Mouse (Mus musculus): ENCODE measurements at regions not wholly inside any gene's neighbourhood (a gene's known extent, or its start where the extent isn't known, plus 50 kb on each side); places are given as distances from the start of the nearest gene placed in this dataset.

- no peak for DNase-seq
Measured at GRCm38 (mm10) chr7:68428946-68429345, 155.3 kb downstream of the Fam169b start.

GRCm38 (mm10) chr7:68415890-68416289 is 142.3 kb downstream of the Fam169b start:
- DNase-seq, result peak; percentile 85

DNA sequence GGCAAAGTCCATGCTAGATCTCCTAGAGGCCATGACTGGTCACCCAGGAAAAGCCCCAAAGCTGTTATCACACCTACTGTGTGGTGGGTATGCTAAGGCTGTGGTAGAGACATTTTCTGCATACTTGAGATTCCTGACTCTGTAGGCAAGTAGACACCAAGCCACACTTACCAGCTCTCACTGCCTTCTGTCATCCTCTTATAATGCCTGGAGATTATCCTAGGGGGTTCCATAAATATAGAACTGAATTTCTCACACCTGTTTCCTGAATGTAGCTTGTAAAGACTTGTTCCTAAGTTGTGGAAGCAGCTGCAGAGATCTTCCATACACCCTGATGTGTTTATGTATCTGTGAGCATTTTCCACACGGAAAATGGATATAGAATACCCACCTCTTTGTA is 139.1 kb downstream of the Fam169b start:
- no peak for DNase-seq

Data from cerebellum, adult 11 months (tissue).